Mouse (Mus musculus) thymus, adult 2 months (tissue): Measurements from ENCODE around the gene Mrap2.

Experiments used
- CTCF ChIP-seq: fragments of 200-500 bp; IDR thresholded peaks from 2 replicates; pipeline ENCODE4 v1.5.1; 2012; ENCODE audit warnings: mild to moderate bottlenecking, control low read depth, low read length, moderate library complexity, borderline replicate concordance; ENCODE audit not compliant: control insufficient read depth, poor library complexity, insufficient read depth; ENCODE audit errors: extremely low read depth
- POLR2A ChIP-seq: fragments of 200-500 bp; IDR thresholded peaks from 2 replicates; pipeline ENCODE4 v1.6.1; 2012; ENCODE audit warnings: mild to moderate bottlenecking, low read length, control low read depth, moderate library complexity; ENCODE audit not compliant: control insufficient read depth, poor library complexity, insufficient read depth; ENCODE audit errors: extremely low read depth

DNA sequence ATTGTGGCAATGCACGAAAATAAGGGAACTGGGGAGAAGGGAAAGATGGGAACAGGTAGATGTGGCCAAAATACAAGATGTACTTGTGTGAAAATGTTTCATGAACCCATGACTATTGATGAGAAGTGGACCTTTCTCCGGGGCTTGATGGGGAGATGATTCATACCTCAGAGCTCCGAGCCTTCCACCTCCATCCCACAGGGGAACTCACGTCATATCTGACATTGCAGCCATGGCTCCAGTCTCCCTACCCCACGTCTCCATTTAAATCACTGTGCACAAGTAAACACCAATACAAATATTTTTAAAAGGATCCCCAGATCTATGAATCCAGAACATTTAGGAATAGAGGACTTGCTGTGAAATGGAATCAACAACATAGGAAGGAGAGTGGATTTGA, 29.1 kb upstream of the Mrap2 start:
- no peak for TF ChIP-seq POLR2A
- no peak for TF ChIP-seq CTCF
